Mouse (Mus musculus) liver, embryonic 11.5 days (tissue): ENCODE data around the gene Phc2. TPM values are rescaled to one million over a fixed set of nuclear protein-coding genes. Genes with fewer than 3 reads are reported as not detected.

ENCODE experiments used
- ATAC-seq: fragments of 200-750 bp; cut with Nextera tagmentation; replicated peaks from 2 replicates; pipeline ENCODE4 v1.8.0; 2017; ENCODE audit warnings: moderate number of reproducible peaks, mild to moderate bottlenecking, moderate TSS enrichment, moderate library complexity; ENCODE audit not compliant: low FRiP score
- DNase-seq: peaks from one replicate; pipeline ENCODE4 v3.0.0-alpha.2; 2017; ENCODE audit warnings: low spot score
- H3K27ac ChIP-seq: fragments of 300-500 bp; sonication (generic); 2 replicates; pipeline ENCODE4 v1.5.1; 2014; ENCODE audit warnings: mild to moderate bottlenecking, low read depth, low read length, control low read depth
- H3K27me3 ChIP-seq: fragments of 300-500 bp; sonication (generic); replicated peaks from 2 replicates; pipeline ENCODE4 v1.6.1; 2014; ENCODE audit warnings: low read length, mixed read lengths; ENCODE audit not compliant: control insufficient read depth, insufficient read depth
- H3K36me3 ChIP-seq: fragments of 300-500 bp; sonication (generic); 2 replicates; pipeline ENCODE4 v1.6.1; 2014; ENCODE audit warnings: mild to moderate bottlenecking, low read length, moderate library complexity, mixed read lengths; ENCODE audit not compliant: control insufficient read depth, insufficient read depth
- H3K4me1 ChIP-seq: fragments of 300-500 bp; sonication (generic); replicated peaks from 2 replicates; pipeline ENCODE4 v1.6.1; 2014; ENCODE audit warnings: low read length, mixed read lengths; ENCODE audit not compliant: control insufficient read depth, insufficient read depth
- H3K4me2 ChIP-seq: fragments of 300-500 bp; sonication (generic); 2 replicates; pipeline ENCODE4 v1.6.1; 2014; ENCODE audit warnings: mild to moderate bottlenecking, control low read depth, moderate library complexity
- H3K4me3 ChIP-seq: fragments of 300-500 bp; sonication (generic); 2 replicates; pipeline ENCODE4 v1.5.1; 2014; ENCODE audit warnings: low read depth, low read length, control low read depth
- H3K9ac ChIP-seq: fragments of 300-500 bp; sonication (generic); 2 replicates; pipeline ENCODE4 v1.6.1; 2014; ENCODE audit warnings: low read depth, low read length, control low read depth
- H3K9me3 ChIP-seq: fragments of 300-500 bp; sonication (generic); 2 replicates; pipeline ENCODE4 v1.6.1; 2016; ENCODE audit warnings: low read length, inconsistent platforms, mixed read lengths; ENCODE audit not compliant: control insufficient read depth
- WGBS: fragments of 180-500 bp; shearing (Covaris S2); extraction: QIAGEN DNeasy Blood & Tissue Kit; methylation state at CpG from one replicate; pipeline ENCODE4 v1.1.7; 2014; 5-methylcytosine and 5-hydroxymethylcytosine counted together
- polyA plus RNA-seq: library from polyadenylated mRNA; unstranded; fragments of >200 nt; fragmentation: Nextera tagmentation; extraction: Ambion mirVana; gene quantifications from 2 replicates; pipeline ENCODE4 v1.2.1, GENCODE M21; 2014

The Phc2 gene
- polyA plus RNA-seq, 1 experiment from 2014 or later: 39.3 TPM

- H3K4me1 ChIP-seq: peaks cover 26% of the 10 kb centered on the region
- 25% methylated on average over 11 of the region's 11 CpGs for WGBS
- no peak overlapping the region for H3K27ac ChIP-seq
- 0 out of 2 replicates have a peak, but pooled peaks cover 3% of the 10 kb centered on the region for H3K27me3 ChIP-seq
- H3K4me2 ChIP-seq: no peak overlapping the region
- no peak overlapping the region for H3K4me3 ChIP-seq
- H3K9ac ChIP-seq: no peak overlapping the region
- no peaks in the 10 kb centered on the region for H3K36me3 ChIP-seq
- H3K9me3 ChIP-seq: no peaks in the 10 kb centered on the region
- DNase-seq (no peak), ATAC-seq (0 out of 2 replicates have a peak, but pooled peaks have one; percentile 7)
Measured at GRCm38 (mm10) chr4:128637250-128637649, 17.3 kb upstream of the Phc2 start.

GRCm38 (mm10) chr4:128638265-128638923 is 16.1 kb upstream of the Phc2 start:
- ATAC-seq: no peak
- 0 out of 2 replicates have a peak, but pooled peaks cover 3% of the 10 kb centered on the region for H3K27me3 ChIP-seq
- no peaks in the 10 kb centered on the region for H3K36me3 ChIP-seq
- no peaks in the 10 kb centered on the region for H3K9me3 ChIP-seq
- no peak overlapping the region for H3K4me2 ChIP-seq
- H3K4me3 ChIP-seq: no peak overlapping the region
- WGBS: 78% methylated on average over 18 of the region's 18 CpGs
- no peak overlapping the region for H3K9ac ChIP-seq
- no peak overlapping the region for H3K27ac ChIP-seq
- DNase-seq: no peak
- H3K4me1 ChIP-seq: peaks cover 31% of the 10 kb centered on the region

GRCm38 (mm10) chr4:128641766-128642717 is 12.5 kb upstream of the Phc2 start:
- no peak for ATAC-seq
- H3K36me3 ChIP-seq: no peaks in the 10 kb centered on the region
- no peak overlapping the region for H3K27ac ChIP-seq
- peaks cover 21% of the 10 kb centered on the region for H3K4me1 ChIP-seq
- no peak overlapping the region for H3K4me3 ChIP-seq
- H3K9me3 ChIP-seq: no peaks in the 10 kb centered on the region
- no peak for DNase-seq
- 25% methylated on average over 23 of the region's 23 CpGs for WGBS
- H3K4me2 ChIP-seq: no peak overlapping the region
- no peaks in the 10 kb centered on the region for H3K27me3 ChIP-seq
- 0 out of 2 replicates have a peak overlapping the region, but pooled peaks have one; percentile 22 for H3K9ac ChIP-seq

GRCm38 (mm10) chr4:128645896-128646295 is 8.6 kb upstream of the Phc2 start:
- 65% methylated on average over 6 of the region's 6 CpGs for WGBS
- no peak overlapping the region for H3K4me2 ChIP-seq
- H3K36me3 ChIP-seq: no peaks in the 10 kb centered on the region
- no peaks in the 10 kb centered on the region for H3K9me3 ChIP-seq
- H3K27ac ChIP-seq: no peak overlapping the region
- H3K4me3 ChIP-seq: no peak overlapping the region
- H3K4me1 ChIP-seq: peaks cover 15% of the 10 kb centered on the region
- DNase-seq (no peak), ATAC-seq (no peak)
- no peaks in the 10 kb centered on the region for H3K27me3 ChIP-seq
- no peak overlapping the region for H3K9ac ChIP-seq

GRCm38 (mm10) chr4:128646762-128647161 is 7.7 kb upstream of the Phc2 start:
- no peaks in the 10 kb centered on the region for H3K27me3 ChIP-seq
- H3K9me3 ChIP-seq: no peaks in the 10 kb centered on the region
- no peak overlapping the region for H3K27ac ChIP-seq
- no peaks in the 10 kb centered on the region for H3K36me3 ChIP-seq
- ATAC-seq: no peak
- peaks cover 14% of the 10 kb centered on the region for H3K4me1 ChIP-seq
- 39% methylated on average over 7 of the region's 7 CpGs for WGBS
- no peak overlapping the region for H3K9ac ChIP-seq
- H3K4me2 ChIP-seq: no peak overlapping the region
- no peak for DNase-seq
- H3K4me3 ChIP-seq: no peak overlapping the region

- ATAC-seq (no peak), DNase-seq (no peak)
- Histone ChIP-seq H3K27ac (no peak overlapping the region), H3K36me3 (no peaks in the 10 kb centered on the region), H3K4me3 (no peak overlapping the region), H3K9ac (no peak overlapping the region), H3K4me1 (peaks cover 8% of the 10 kb centered on the region; the same call in 1 of the 2 replicates), H3K9me3 (no peaks in the 10 kb centered on the region), H3K27me3 (no peaks in the 10 kb centered on the region), H3K4me2 (no peak overlapping the region)
- WGBS: 56% methylated on average over 8 of the region's 8 CpGs
Measured at GRCm38 (mm10) chr4:128648567-128649255, 5.8 kb upstream of the Phc2 start.

GRCm38 (mm10) chr4:128651530-128651929 is 3.0 kb upstream of the Phc2 start:
- H3K4me1 ChIP-seq: peaks cover 14% of the 10 kb centered on the region
- H3K9me3 ChIP-seq: no peaks in the 10 kb centered on the region
- no peak overlapping the region for H3K4me3 ChIP-seq
- H3K36me3 ChIP-seq: no peaks in the 10 kb centered on the region
- DNase-seq (no peak), ATAC-seq (no peak)
- no peak overlapping the region for H3K4me2 ChIP-seq
- no peak overlapping the region for H3K27ac ChIP-seq
- peaks cover 3% of the 10 kb centered on the region; the same call in 1 of the 2 replicates for H3K27me3 ChIP-seq
- no peak overlapping the region for H3K9ac ChIP-seq
- 51% methylated on average over 3 of the region's 3 CpGs for WGBS

- no peak overlapping the region for H3K4me2 ChIP-seq
- H3K9me3 ChIP-seq: no peaks in the 10 kb centered on the region
- DNase-seq (no peak), ATAC-seq (no peak)
- 30% methylated on average over 5 of the region's 5 CpGs for WGBS
- H3K27ac ChIP-seq: peak overlapping the region; percentile 38; the same call in 1 of the 2 replicates
- no peaks in the 10 kb centered on the region for H3K36me3 ChIP-seq
- H3K4me3 ChIP-seq: no peak overlapping the region
- no peak overlapping the region for H3K9ac ChIP-seq
- peaks cover 3% of the 10 kb centered on the region; the same call in 1 of the 2 replicates for H3K27me3 ChIP-seq
- H3K4me1 ChIP-seq: peaks cover 14% of the 10 kb centered on the region
Measured at GRCm38 (mm10) chr4:128652584-128653298, 1.8 kb upstream of the Phc2 start.
